Mouse (Mus musculus) kidney, postnatal 36 days (tissue): ENCODE measurements around the gene Fbxo24.
"Not testable (repeated sequence)": the region's sequence is repeated elsewhere in the genome, so short reads cannot be mapped to it uniquely, and the experiment has no call there.

Experiments
- DNase-seq, 2 experiments: peaks; one replicate each; pipeline ENCODE4 v3.0.0; 2021 to 2022; ENCODE audit warnings: mixed read lengths in 2 of 2

Fbxo24 gene

GRCm38 (mm10) chr5:137641054-137641453 lies 12.3 kb upstream of the Fbxo24 start, which contains the start of gene Sap25:
Sap25 (plus strand) TSS chr5:137641334.
- peak in 1 of 2 experiments; percentile 79 for DNase-seq

GRCm38 (mm10) chr5:137639472-137639871 lies 10.7 kb upstream of the Fbxo24 start:
- DNase-seq: no peak

DNA sequence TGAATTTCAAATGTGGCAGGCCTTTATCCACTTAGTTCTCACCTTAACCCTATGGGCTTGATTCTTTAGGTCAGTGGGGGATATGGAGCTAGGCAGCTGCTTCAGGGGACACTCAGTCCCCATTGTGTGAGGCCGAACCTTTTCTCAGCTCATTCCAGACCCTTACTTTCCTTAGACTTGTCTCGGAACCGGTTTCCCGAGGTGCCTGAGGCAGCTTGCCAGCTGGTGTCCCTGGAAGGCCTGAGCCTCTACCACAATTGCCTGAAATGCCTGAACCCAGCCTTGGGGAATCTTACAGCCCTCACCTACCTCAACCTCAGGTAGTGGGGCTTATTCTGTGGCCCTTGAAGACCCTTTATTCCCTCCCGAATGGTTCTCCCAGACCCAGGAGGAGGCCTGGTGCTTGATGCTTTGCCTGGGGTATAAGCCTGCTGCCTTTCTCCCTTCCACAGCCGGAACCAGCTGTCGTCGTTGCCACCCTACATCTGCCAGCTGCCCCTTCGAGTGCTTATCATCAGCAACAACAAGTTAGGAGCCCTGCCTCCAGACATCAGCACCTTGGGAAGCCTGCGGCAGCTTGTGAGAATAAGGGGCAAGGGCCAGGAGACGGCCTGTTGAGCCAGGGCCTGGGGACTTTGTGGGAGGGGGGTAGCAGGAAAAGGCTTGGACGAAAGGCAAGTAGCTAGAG lies 4.7 kb upstream of the Fbxo24 start:
- peak in 1 of 2 experiments; percentile 57 for DNase-seq

- DNase-seq: no peak
Observed at GRCm38 (mm10) chr5:137631591-137631990, 2.8 kb upstream of the Fbxo24 start.

DNA sequence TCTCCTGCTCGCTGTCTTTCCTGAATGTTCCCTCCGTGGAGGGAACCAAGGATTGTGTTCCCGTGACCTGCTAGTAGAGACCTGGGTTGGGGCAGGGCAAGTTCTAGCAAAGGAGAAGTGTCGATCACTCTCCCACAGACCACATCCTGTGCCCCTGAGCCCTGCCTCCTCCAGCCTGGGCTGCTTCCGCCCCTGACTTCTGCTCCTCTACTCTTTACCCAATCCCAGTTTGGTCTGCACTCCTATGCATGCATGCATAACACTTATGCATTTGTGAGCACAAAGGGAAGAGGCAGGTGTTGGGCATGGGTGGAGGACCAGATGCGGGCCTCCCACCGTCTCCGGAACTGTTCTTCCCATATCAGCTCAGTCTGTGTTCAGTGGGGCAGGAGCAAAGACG lies 2.4 kb upstream of the Fbxo24 start:
- DNase-seq: peak in 1 of 2 experiments; percentile 53

DNA sequence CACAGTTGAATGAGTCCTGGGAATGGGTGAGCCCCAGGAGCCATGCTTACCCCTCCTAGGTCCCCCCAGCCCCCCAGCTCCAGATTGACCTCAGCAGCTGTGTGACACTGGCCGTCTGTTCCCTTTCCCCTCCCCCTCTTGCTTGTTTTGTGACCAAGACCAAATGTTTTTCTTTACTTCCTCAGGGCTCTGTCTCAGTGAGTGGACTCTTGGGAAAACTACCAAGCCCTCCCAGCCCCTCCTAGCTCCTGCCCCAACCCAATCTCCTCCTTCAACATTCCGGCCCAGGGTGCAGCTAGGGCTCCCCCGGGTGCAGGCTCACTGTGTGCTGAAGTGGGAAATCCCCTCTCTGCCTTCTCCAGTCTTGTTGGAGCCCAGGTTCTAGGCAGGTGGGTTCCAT lies 1.8 kb upstream of the Fbxo24 start:
- DNase-seq: peak; percentile 54 to 80

GRCm38 (mm10) chr5:137629906-137630545 lies 1.2 kb upstream of the Fbxo24 start:
- peak; percentile 68 to 81 for DNase-seq

DNA sequence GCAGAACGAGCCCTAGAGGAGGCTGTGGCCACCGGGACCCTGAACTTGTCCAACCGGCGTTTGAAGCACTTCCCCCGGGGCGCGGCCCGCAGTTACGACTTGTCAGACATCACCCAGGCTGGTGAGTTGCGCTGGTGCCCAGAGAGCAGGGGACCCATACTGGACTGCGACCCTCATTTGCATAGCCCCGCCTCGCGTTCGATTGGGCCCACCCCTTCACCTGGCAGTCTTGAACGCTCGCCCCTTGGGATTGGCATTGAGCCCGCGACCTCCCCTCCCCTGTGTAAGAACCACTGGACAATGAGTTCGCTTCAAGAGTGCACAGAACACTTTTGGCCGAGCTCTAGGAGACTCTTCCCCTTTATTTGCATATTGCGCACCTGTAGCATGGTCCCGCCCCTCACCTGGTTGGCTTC lies 512 bp upstream of the Fbxo24 start:
- peak; percentile 85 for DNase-seq

DNA sequence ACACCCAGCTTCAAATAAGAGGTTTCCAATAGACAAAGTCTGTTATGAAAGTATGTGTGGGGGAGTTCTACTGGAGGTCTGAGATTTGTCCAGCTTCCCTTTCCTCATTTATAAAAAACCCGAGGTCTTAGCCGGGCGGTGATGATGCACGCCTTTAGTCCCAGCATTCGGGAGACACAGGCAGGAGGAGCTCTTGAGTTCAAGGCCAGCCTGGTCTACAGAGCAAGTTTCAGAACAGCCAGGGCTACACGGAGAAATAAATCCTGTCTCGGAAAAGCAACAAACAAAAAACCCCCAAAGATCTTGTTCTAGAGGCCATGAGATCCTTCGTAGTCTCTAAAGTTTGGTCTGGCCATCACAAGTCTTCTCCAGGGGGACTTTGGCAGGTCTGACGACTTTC lies 811 bp downstream of the Fbxo24 start:
- peak in 1 of 2 experiments; percentile 47 for DNase-seq

GRCm38 (mm10) chr5:137623937-137624530 lies 4.8 kb downstream of the Fbxo24 start:
- DNase-seq: no peak

GRCm38 (mm10) chr5:137615347-137615746 lies 13.5 kb downstream of the Fbxo24 start:
- no peak for DNase-seq

GRCm38 (mm10) chr5:137614921-137615320 lies 13.9 kb downstream of the Fbxo24 start:
- not testable (repeated sequence) for DNase-seq

DNA sequence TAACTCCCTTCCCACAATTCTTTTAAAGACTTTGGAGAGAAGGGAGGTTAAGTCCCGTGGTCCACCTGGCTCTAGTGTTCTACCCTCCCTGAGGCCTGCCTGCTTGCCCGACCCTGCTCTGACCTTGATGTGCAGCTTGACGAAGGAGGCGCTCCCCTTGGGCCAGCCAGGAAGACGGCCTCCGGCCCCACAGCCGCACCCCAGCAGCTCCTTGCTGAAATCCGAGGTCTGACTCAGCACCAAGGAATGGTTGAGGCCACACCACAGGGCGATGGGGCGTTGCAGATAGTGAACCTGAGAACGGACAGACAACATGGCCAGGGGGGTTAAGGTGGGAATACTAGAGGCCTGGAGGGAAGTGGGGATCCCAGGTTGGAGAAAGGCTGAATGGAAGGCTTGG lies 15.3 kb downstream of the Fbxo24 start, which contains the start of gene Pcolce:
Pcolce (minus strand) TSS at position 235 of the 400 bp plus-strand sequence.
- DNase-seq: peak in 1 of 2 experiments; percentile 24

GRCm38 (mm10) chr5:137613076-137613475 lies 15.7 kb downstream of the Fbxo24 start:
- DNase-seq: no peak

GRCm38 (mm10) chr5:137611245-137611602 lies 17.6 kb downstream of the Fbxo24 start:
- peak in 1 of 2 experiments; percentile 61 for DNase-seq

DNA sequence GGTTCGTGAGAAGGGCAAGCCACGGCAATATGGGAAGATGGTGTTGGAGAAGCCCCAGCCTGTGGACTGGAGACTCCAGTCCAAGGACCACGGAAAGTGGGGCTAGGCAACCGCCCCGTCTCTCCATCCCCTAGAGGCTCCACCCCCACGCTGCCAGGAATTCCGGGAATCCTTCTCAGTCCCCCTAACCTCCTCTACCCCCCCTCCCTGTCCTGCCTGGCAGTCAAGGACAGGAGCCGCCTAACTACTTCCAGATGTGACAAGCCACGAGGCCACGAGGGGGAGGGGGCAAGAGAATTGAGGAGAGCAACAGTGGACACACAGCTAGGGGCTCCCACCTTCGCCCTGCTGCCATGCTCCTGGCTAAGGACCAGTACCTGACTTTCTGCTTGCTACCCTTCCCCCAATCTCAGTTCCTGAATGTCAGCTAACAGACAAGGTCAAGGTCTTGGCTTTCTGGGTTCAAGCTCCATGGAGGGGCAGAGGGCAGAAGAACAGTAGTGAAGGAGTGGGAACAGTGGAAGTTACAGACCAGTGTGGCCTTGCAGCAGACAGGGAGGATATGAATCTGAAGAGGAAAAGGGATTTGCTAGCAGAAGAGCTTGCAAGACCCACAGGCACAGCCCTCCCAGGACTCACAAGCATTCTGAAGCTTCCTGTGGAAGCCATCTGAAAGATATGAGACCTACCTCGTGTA lies 18.1 kb downstream of the Fbxo24 start:
- peak; percentile 79 to 84 for DNase-seq

DNA sequence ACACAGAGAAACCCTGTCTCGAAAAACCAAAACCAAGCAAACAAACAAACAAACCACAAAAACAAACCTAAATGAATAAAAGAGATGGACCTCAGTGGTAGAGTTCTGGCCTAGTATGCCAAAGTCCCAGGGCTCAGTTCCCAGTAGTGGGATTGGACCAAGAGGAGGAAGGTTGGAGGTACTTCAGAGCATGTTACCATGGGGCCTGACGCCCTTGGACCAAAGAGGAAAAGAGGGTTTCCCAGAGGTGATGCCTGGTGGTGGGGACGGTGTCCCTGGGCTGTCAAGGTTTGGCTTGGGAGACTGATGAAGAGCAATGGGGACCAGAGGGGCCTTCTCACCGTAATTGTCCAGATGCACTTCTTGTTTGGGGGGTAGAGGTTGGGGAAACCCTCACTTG lies 18.7 kb downstream of the Fbxo24 start:
- no peak for DNase-seq

- DNase-seq: no peak
Observed at GRCm38 (mm10) chr5:137609292-137609691, 19.5 kb downstream of the Fbxo24 start.

GRCm38 (mm10) chr5:137608654-137609190 lies 20.1 kb downstream of the Fbxo24 start:
- peak in 1 of 2 experiments; percentile 33 for DNase-seq

GRCm38 (mm10) chr5:137607860-137608653 lies 20.7 kb downstream of the Fbxo24 start:
- no peak for DNase-seq

DNA sequence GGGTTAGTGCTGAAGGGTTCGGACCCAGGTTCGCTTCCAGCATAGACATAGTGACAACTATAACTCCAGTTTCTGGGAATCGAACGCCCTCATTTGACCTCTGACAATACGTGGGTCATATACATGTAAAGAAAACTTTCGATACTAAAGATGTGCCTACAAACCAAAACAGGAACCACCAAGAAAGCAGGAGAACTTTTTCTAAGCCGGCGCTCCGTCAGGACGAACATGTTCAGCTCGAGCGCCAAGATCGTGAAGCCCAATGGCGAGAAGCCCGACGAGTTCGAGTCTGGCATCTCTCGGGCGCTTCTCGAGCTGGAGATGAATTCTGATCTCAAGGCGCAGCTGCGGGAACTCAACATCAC lies 27.5 kb downstream of the Fbxo24 start:
- DNase-seq: peak in 1 of 2 experiments; percentile 59
